Mouse (Mus musculus): Measurements from ENCODE around the gene Gm20388.

GRCm38 (mm10) chr8:122537812-122538211, 2627.2 kb downstream of the Gm20388 start:
- TF ChIP-seq POLR2A (IDR thresholded peaks at IDR 0.05; ENCODE audit: borderline replicate concordance, insufficient read depth, low read length) (no peak), CTCF (IDR thresholded peaks at IDR 0.05; ENCODE audit: borderline replicate concordance, insufficient read depth, low read depth, low read length) (no peak)
